Comparison of ENCODE assay signal across 6 mouse cellular contexts in the genomic region with DNA sequence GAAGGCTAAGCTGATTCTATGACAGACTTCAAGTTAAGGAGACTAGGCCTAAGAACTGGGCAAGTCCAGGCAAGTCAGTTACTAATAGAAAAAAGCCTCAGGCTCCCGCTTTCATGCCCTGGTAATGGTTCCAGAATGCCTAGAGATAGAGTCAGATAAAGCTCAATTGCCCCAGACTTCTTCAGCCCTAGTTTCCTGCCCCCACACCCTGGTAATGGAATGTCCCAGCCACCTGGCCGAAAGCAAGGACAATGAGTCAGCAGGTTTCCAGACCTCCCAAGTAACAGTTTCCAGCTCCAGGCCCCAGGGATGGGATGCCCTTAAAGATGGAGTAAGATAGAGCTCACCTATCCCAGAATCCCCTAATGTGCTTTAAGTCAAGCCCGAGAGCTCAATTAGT.
"Had no signal": no experiment of that assay in that cellular context is flagged by ENCODE, and none has a peak within 500 bp of the region (broad histone marks: within the 10 kb centered on the region; RNA-seq: fewer than 3 reads in every experiment).

No protein-coding gene starts in this region.

- DNase-seq: kidney, adult 9 months; kidney, postnatal 4 days; lung, adult 2 months; lung, postnatal 4 days; right cerebral cortex, postnatal 14 days; thymus, postnatal 36 days had no signal
